Mouse (Mus musculus) olfactory bulb, adult 2 months (tissue): ENCODE data around the gene Mindy1. TPM values are rescaled to one million over a fixed set of nuclear protein-coding genes. Genes with fewer than 3 reads are reported as not detected.

Experiments used
- H3K27ac ChIP-seq: fragments of 200-500 bp; 2 replicates; pipeline ENCODE4 v1.5.1; 2012; ENCODE audit warnings: low read depth, low read length; ENCODE audit not compliant: insufficient read depth
- H3K4me1 ChIP-seq: fragments of 200-500 bp; 2 replicates; pipeline ENCODE4 v1.6.1; 2012; ENCODE audit warnings: low read length; ENCODE audit not compliant: control insufficient read depth, insufficient read depth
- H3K4me3 ChIP-seq: fragments of 200-500 bp; 2 replicates; pipeline ENCODE4 v1.5.1; 2012; ENCODE audit warnings: mild to moderate bottlenecking, low read depth, low read length, moderate library complexity; ENCODE audit not compliant: insufficient read depth
- CTCF ChIP-seq: fragments of 200-500 bp; IDR thresholded peaks from 2 replicates; pipeline ENCODE4 v1.5.1; 2012; ENCODE audit warnings: low read depth, mild to moderate bottlenecking, low read length, moderate library complexity; ENCODE audit not compliant: insufficient read depth
- POLR2A ChIP-seq: fragments of 200-500 bp; IDR thresholded peaks from 2 replicates; pipeline ENCODE4 v1.6.1; 2012; ENCODE audit warnings: mild to moderate bottlenecking, low read depth, low read length, moderate library complexity; ENCODE audit not compliant: insufficient read depth
- WGBS: fragments of 180-500 bp; shearing (Covaris S2); methylation state at CpG from one replicate; pipeline ENCODE4 v1.1.7; 2018; 5-methylcytosine and 5-hydroxymethylcytosine counted together
- polyA plus RNA-seq: library from polyadenylated mRNA; stranded (reverse); fragments of >200 nt; gene quantifications from 2 replicates; pipeline ENCODE4 v1.2.4, GENCODE M21; 2012; ENCODE audit warnings: low replicate concordance; ENCODE audit not compliant: missing spikeins, insufficient read depth, insufficient read length

Mindy1 gene
- polyA plus RNA-seq, 1 experiment: not detected

DNA sequence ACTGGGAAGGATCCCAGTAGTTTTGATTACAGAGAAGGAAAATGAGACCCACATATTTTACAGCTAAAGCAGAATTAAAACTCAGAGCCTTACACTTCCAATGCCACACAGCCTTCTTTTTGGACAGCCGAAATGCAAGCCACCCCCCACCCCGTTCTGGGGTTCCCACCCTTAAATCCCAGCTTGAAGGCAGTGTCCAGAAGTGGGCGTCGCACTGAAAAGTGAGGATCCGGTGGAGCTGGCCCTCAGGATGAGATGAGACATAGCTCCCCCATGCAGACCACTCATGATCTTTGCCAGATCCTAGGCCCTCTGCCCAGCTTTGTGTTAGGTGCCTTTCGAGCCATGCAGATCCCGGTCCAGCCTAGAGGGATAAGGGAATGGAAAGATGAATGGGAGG lies 39.6 kb upstream of the Mindy1 start, which contains the start of gene Gm128:
TSS of gene Gm128 (minus strand) at position 101 of the 400 bp plus-strand sequence.
- WGBS: 74% methylated on average over 7 of the region's 7 CpGs
- H3K4me3 ChIP-seq: no peak within 1 kb of the TSS
- peaks cover 8% of the 10 kb centered on the region for H3K4me1 ChIP-seq
- TF ChIP-seq CTCF: no peak
- no peak for TF ChIP-seq POLR2A
- H3K27ac ChIP-seq: no peak within 1 kb of the TSS

DNA sequence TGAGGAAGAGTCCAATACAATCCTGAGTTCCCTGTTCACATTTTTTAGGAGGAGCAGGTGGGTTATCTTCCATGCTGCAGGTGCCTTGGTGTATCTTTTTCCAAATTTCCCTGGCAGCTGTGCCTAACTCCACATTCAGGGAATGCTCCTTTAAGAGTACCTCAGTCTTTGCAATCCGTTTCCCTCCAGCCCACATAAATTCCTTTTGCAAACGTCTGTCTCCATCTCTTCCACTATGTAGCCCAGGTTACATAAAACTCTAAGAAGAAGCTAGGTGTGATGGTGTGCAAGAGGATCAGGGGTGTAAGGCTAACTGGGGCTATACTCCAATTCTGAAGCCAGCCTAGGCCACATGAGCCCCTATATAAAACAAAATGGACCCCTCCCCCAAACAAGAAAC lies 38.1 kb upstream of the Mindy1 start:
- 68% methylated on average over 2 of the region's 2 CpGs for WGBS
- no peak for TF ChIP-seq POLR2A
- TF ChIP-seq CTCF: no peak

DNA sequence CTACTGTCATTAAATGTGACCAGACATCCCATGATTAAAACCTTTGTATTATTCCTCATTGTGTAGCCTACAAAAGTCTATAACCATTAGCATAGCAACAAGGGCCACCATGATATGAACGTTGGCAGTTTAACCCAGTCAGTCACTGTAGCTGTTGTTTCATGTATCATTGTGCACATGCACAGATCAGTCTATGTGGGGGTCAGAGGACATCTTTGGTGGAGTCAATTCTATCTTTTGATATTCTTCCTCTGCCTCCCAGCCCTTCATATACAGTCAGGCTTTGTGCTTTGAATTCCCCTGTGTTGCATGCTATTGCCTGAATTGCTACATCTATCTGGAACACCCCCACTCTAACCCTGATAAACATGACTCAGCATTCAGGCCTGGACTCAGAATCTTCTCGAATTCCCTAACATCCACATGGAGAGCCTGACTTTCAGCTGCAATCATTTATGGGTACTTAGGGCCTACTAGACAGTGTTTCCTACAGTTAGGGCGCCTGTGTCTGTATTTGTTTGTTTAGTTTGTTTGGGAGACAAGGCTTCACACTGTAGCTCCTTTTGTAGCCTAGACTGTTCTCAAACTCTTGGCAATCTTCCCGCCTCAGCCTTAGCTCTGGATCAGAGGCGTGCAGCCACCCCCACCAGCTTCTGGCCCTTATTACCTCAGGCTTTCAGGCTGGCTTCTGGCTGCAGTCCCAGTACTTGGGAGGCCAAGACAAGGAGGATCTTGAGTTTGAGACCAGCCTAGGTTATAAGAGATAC lies 34.5 kb upstream of the Mindy1 start:
- peaks cover 4% of the 10 kb centered on the region for H3K4me1 ChIP-seq
- 46% methylated on average over 5 of the region's 5 CpGs for WGBS
- H3K4me3 ChIP-seq: no peak overlapping the region
- no peak for TF ChIP-seq POLR2A
- TF ChIP-seq CTCF: no peak
- H3K27ac ChIP-seq: no peak overlapping the region

More for the DNA sequence above, 38.1 kb upstream of the Mindy1 start:
- no peak overlapping the region for H3K27ac ChIP-seq
- H3K4me1 ChIP-seq: peaks cover 4% of the 10 kb centered on the region
- H3K4me3 ChIP-seq: no peak overlapping the region

DNA sequence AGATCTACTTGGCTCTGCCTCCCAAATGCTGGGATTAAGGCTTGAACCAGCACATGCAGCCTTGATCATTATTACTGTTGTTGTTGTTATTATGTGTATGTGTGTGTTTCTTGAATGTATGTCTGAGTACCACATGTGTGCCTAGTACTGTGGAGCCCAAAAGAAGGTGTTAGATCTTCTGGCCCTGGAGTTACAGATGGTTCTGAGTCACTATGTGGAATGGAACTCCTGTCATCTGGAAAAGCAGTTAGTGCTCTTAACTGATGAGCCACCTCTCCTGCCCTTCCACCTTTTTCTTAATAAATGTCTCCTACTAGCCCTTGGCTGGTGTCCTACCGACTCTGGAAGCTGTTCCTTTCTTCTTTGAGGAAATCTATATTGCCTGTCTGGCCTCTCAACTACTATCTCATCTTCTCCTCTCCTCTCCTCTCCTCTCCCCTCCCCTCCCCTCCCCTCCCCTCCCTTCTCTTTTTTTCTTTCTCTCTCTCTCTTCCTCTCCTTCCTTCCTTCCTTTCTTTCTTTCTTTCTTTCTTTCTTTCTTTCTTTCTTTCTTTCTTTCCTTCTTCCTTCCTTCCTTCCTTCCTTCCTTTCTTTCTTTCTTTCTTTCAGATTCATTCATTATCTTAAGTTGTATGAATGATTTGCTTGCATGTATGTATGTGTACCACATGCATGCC lies 33.3 kb upstream of the Mindy1 start:
- Histone ChIP-seq H3K4me1 (peaks cover 4% of the 10 kb centered on the region), H3K27ac (no peak overlapping the region), H3K4me3 (no peak overlapping the region)
- no peak for TF ChIP-seq CTCF
- TF ChIP-seq POLR2A: no peak
- WGBS: 65% methylated on average over 1 of the region's 1 CpGs

DNA sequence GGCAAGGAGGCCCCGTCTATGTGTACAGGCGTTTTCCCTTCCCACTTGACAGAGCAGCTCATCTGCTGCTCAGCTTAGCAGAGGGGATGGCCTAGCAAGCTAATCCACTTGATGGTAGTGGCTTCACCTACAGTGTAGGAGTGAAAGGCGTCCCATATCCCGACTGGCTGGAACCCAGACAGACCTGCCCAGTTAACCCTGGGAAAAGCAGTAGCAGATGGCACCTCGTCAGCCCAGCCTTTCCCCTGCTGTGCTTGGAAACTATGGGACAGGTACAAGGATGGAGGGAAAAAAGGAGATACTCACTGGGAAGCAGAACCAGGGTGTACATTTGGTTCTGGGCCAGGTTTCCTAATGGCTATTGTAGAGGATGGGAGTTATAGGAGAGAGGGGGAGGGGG lies 30.8 kb upstream of the Mindy1 start:
- TF ChIP-seq POLR2A (no peak), CTCF (no peak)
- Histone ChIP-seq H3K27ac (no peak overlapping the region), H3K4me1 (peaks cover under 1% of the 10 kb centered on the region), H3K4me3 (no peak overlapping the region)
- 89% methylated on average over 5 of the region's 5 CpGs for WGBS

DNA sequence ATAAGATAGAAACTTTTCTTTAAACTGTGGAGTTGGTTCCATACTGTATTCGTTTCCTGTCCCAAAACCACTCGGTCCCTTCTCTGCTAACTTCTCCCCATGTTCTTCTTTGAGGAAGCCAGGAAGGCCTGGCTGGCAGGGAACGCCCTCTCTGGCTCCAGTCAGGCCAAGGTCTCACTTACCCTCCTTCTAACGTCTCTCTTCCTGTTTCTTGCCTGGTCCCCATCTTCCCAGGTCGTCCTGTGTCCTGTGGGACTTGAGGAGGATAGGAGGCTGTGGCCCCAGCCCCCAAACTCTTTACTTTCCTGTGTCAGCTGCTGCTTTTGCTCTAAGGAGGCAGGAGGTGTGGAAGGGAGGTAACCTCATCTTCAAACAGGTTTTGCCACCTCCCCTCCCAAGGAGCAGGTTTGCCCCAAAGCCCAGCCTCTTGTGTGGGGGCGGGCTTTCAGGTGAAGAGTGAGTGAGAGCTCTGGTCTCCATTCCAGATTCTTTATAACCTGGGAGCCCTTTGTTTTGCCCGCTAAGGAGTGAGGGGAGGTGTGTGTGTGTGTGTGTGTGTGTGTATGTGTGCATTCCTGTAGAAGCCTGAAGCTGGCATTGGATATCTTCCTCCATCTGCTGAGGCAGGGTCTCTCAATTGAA lies 30.2 kb upstream of the Mindy1 start, which contains the start of gene Bnipl:
TSS of gene Bnipl (minus strand) at position 411 of the 642 bp plus-strand sequence.
- 63% methylated on average over 7 of the region's 7 CpGs for WGBS
- H3K27ac ChIP-seq: no peak within 1 kb of the TSS

GRCm38 (mm10) chr3:95256931-95257330 lies 24.2 kb upstream of the Mindy1 start:
- H3K27ac ChIP-seq: no peak overlapping the region
- H3K4me3 ChIP-seq: no peak overlapping the region
- 83% methylated on average over 5 of the region's 5 CpGs for WGBS
- H3K4me1 ChIP-seq: no peaks in the 10 kb centered on the region
- no peak for TF ChIP-seq POLR2A
- no peak for TF ChIP-seq CTCF

More for the DNA sequence above, 30.2 kb upstream of the Mindy1 start, which contains the start of gene Bnipl:
- no peaks in the 10 kb centered on the region for H3K4me1 ChIP-seq
- H3K4me3 ChIP-seq: no peak within 1 kb of the TSS
- TF ChIP-seq CTCF: no peak
- TF ChIP-seq POLR2A: no peak

- Histone ChIP-seq H3K27ac (no peak overlapping the region), H3K4me3 (no peak overlapping the region), H3K4me1 (no peaks in the 10 kb centered on the region)
- 91% methylated on average over 4 of the region's 4 CpGs for WGBS
- no peak for TF ChIP-seq CTCF
- TF ChIP-seq POLR2A: no peak
These were observed 19.2 kb upstream of the Mindy1 start for GRCm38 (mm10) chr3:95261975-95262374.
